34 mouse cellular contexts compared by ENCODE assay signal in the genomic region with DNA sequence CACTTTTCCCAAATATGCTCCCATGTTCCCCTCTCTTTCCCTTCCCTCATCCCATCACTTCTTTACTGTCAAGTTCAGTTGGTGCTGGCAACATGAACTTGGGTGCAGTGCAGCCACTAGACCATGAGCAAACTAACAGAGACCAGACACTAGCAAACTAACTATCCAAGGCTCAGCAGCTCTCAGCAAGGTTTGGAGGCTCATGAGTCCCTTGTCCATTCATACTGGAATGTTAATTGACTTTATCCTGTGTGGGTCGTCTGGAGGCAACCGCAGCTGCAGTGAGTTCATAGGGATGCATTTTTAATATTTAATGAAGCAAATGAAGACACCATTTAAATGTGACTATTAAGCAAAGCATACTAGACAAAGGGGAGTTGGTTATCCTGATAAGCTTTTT.
"Had no signal": no experiment of that assay in that cellular context is flagged by ENCODE, and none has a peak within 500 bp of the region (broad histone marks: within the 10 kb centered on the region; RNA-seq: fewer than 3 reads in every experiment).

No protein-coding gene starts in this region.

- H3K36me3 ChIP-seq: heart, embryonic 10.5 days; heart, embryonic 12.5 days; heart, embryonic 13.5 days; heart, embryonic 15.5 days; hindbrain, embryonic 10.5 days; hindbrain, embryonic 12.5 days; hindbrain, embryonic 13.5 days; hindbrain, embryonic 15.5 days; intestine, embryonic 15.5 days; kidney, embryonic 15.5 days had no signal

- H3K27me3 ChIP-seq: heart, embryonic 12.5 days; heart, embryonic 13.5 days; heart, embryonic 15.5 days; hindbrain, embryonic 12.5 days; hindbrain, embryonic 13.5 days; hindbrain, embryonic 15.5 days; intestine, embryonic 15.5 days; kidney, embryonic 15.5 days had no signal

- ATAC-seq: hindbrain, embryonic 16.5 days; hindbrain, postnatal 0 days; inflammation-experienced regulatory T-cells, adult 6 months; intestine, embryonic 15.5 days; intestine, embryonic 16.5 days; intestine, postnatal 0 days had no signal

- H3K4me1 ChIP-seq: heart, embryonic 10.5 days; heart, embryonic 12.5 days; heart, embryonic 13.5 days; heart, embryonic 15.5 days; hindbrain, embryonic 10.5 days; hindbrain, embryonic 12.5 days; hindbrain, embryonic 13.5 days; hindbrain, embryonic 15.5 days; intestine, embryonic 15.5 days; kidney, embryonic 15.5 days had no signal

- H3K4me3 ChIP-seq: heart, embryonic 10.5 days; heart, embryonic 12.5 days; heart, embryonic 13.5 days; heart, embryonic 15.5 days; hindbrain, embryonic 10.5 days; hindbrain, embryonic 12.5 days; hindbrain, embryonic 13.5 days; hindbrain, embryonic 15.5 days; intestine, embryonic 15.5 days; kidney, embryonic 15.5 days; layer of hippocampus, adult 2 months had no signal

- H3K9me3 ChIP-seq: heart, embryonic 10.5 days; heart, embryonic 12.5 days; heart, embryonic 13.5 days; heart, embryonic 15.5 days; hindbrain, embryonic 10.5 days; hindbrain, embryonic 12.5 days; hindbrain, embryonic 13.5 days; hindbrain, embryonic 15.5 days; intestine, embryonic 15.5 days; kidney, embryonic 15.5 days had no signal

- H3K27ac ChIP-seq: heart, embryonic 10.5 days; heart, embryonic 13.5 days; heart, embryonic 15.5 days; hindbrain, embryonic 10.5 days; hindbrain, embryonic 12.5 days; hindbrain, embryonic 13.5 days; hindbrain, embryonic 14.5 days; hindbrain, embryonic 15.5 days; hindbrain, postnatal 0 days; intestine, embryonic 15.5 days; kidney, embryonic 15.5 days; kidney, postnatal 0 days; layer of hippocampus, adult 2 months had no signal

- H3K9ac ChIP-seq: heart, embryonic 12.5 days; heart, embryonic 13.5 days; heart, embryonic 15.5 days; hindbrain, embryonic 12.5 days; hindbrain, embryonic 13.5 days; hindbrain, embryonic 14.5 days; hindbrain, embryonic 15.5 days; intestine, embryonic 15.5 days; kidney, embryonic 15.5 days had no signal

- DNase-seq: heart, postnatal 10 days; heart, postnatal 14 days; heart, postnatal 4 days; kidney, adult 11 months; kidney, adult 18-20 months; kidney, adult 2 months; kidney, adult 8-10 months; kidney, adult 9 months; kidney, postnatal 10 days; kidney, postnatal 14 days; kidney, postnatal 25 days; kidney, postnatal 36 days; kidney, postnatal 4 days; layer of hippocampus, adult 9-11 months; layer of hippocampus, postnatal 36 days had no signal

- H3K4me2 ChIP-seq: heart, embryonic 11.5 days; heart, embryonic 12.5 days; heart, embryonic 13.5 days; heart, embryonic 15.5 days; hindbrain, embryonic 12.5 days; hindbrain, embryonic 13.5 days; hindbrain, embryonic 14.5 days; hindbrain, embryonic 15.5 days; intestine, embryonic 15.5 days; kidney, embryonic 15.5 days had no signal
